Mouse (Mus musculus): Measurements from ENCODE around the gene Cyth4. TPM values are rescaled to one million over a fixed set of nuclear protein-coding genes. Genes with fewer than 3 reads are reported as not detected.

The Cyth4 gene
- polyA plus RNA-seq (2012; rRNA removed), result 14.0 and 15.7 TPM in 2 replicates

DNA sequence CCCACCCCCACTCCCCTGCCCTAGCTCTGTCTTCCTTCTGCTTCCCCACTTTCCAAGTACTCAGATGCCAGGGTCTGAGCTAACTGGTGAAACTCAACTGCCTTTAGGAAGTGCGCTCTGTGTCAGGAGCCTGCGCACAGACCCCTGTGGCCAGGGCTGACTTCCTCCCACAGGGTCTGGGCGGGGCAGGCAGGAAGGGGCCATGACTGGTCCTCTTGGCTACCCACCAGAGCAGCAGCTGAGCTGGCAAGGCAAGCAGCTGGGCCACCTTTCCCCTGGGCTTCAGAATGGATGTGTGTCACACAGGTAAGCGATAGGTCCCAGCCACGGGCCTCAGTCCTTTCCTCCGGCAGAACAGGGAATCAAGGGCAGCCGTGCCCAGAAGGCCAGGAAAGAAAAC lies at the start of gene Cyth4:
Gene Cyth4, plus strand, starts transcription at position 134 of the 400 bp plus-strand sequence.
- H3K4me3 ChIP-seq (ENCODE audit: insufficient read depth, low read length), result no peak within 1 kb of the TSS; the same call in 1 of the 2 replicates
- H3K27ac ChIP-seq (ENCODE audit: insufficient read depth, low read length), result no peak within 1 kb of the TSS
- no peak for TF ChIP-seq POLR2A (IDR thresholded peaks at IDR 0.05; ENCODE audit: extremely low read depth, insufficient read depth, low read length)
- no peak for TF ChIP-seq CTCF (IDR thresholded peaks at IDR 0.05; ENCODE audit: extremely low read depth, insufficient read depth, low read length)
- H3K4me1 ChIP-seq (ENCODE audit: control insufficient read depth, insufficient read depth, low read length), result no peaks in the 10 kb centered on the region

DNA sequence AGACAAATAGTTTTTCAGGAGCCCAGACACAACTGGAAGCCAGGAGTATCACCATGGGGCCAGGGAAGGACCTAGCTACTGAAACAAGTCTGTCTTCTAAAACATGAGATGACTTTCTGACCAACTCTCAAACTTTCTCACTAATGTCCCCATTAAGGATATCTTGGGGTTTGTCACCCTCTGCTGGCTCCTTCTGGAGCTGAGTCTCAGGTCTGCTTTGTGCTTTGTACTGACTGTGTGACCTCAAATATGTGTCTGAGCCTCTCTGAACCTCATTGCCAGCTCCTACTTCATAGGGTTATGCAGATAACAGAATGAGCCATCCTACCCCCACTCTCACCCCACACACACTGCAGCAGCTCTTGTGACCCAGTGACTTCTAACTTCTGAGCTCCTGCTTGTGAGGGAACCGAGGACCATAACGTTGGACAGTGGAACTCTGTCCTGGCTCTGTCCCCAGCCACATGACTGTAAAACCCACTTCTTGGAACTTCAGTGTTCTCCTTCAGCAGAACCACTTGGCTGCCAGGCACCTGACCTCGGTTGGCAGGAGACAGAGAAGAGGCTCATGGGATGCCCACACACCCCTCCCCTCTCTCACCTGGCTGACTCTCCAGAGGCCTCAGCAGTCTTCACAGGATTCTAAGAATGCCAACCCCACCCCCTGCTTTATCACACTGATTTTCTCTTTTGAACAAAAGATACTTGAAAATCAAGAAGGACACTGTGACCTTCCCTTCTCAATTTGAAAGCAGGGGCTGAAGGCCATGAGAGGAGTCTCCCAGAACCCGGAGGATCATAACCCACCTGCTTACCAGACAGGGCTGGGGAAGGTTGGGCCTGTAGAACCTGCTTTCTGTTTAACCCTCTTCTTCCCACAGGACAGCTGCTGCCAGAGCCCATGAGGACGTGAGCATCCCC lies 49.2 kb upstream of the Cyth4 start:
- Histone ChIP-seq H3K4me3 (ENCODE audit: insufficient read depth, low read length) (no peak overlapping the region), H3K27ac (ENCODE audit: insufficient read depth, low read length) (no peak overlapping the region)

DNA sequence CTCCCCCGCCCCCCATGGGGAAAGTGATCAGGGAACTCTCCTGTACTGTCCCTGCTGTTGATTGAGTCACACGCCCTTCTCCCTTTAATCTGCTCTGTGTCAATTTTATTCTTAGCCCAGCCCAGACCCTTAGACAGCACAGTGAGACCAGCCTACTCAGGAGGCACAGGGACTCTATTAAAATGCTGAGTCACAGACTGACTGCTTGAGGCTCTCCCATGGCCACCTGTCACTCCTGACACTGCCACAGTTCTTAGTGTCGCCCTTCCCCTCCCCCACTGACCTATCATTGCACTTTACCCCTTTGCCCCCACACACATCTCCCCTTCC lies 48.5 kb upstream of the Cyth4 start:
- Histone ChIP-seq H3K4me3 (ENCODE audit: insufficient read depth, low read length) (no peak overlapping the region), H3K27ac (ENCODE audit: insufficient read depth, low read length) (no peak overlapping the region), H3K4me1 (ENCODE audit: control insufficient read depth, insufficient read depth, low read length) (peaks cover 3% of the 10 kb centered on the region)
- no peak for TF ChIP-seq POLR2A (IDR thresholded peaks at IDR 0.05; ENCODE audit: extremely low read depth, insufficient read depth, low read length)

More for the DNA sequence above, 49.2 kb upstream of the Cyth4 start:
- TF ChIP-seq CTCF (IDR thresholded peaks at IDR 0.05; ENCODE audit: extremely low read depth, insufficient read depth, low read length), result peak; percentile 66
- TF ChIP-seq POLR2A (IDR thresholded peaks at IDR 0.05; ENCODE audit: extremely low read depth, insufficient read depth, low read length), result no peak
- H3K4me1 ChIP-seq (ENCODE audit: control insufficient read depth, insufficient read depth, low read length), result peaks cover 3% of the 10 kb centered on the region

GRCm38 (mm10) chr15:78548711-78549110 lies 48.1 kb upstream of the Cyth4 start:
- Histone ChIP-seq H3K4me3 (ENCODE audit: insufficient read depth, low read length) (no peak overlapping the region), H3K4me1 (ENCODE audit: control insufficient read depth, insufficient read depth, low read length) (peaks cover 3% of the 10 kb centered on the region), H3K27ac (ENCODE audit: insufficient read depth, low read length) (no peak overlapping the region)
- TF ChIP-seq CTCF (IDR thresholded peaks at IDR 0.05; ENCODE audit: extremely low read depth, insufficient read depth, low read length), result no peak
- TF ChIP-seq POLR2A (IDR thresholded peaks at IDR 0.05; ENCODE audit: extremely low read depth, insufficient read depth, low read length), result no peak

- Histone ChIP-seq H3K27ac (ENCODE audit: insufficient read depth, low read length) (no peak overlapping the region), H3K4me3 (ENCODE audit: insufficient read depth, low read length) (no peak overlapping the region)
Measured at GRCm38 (mm10) chr15:78549189-78549734, 47.6 kb upstream of the Cyth4 start.

DNA sequence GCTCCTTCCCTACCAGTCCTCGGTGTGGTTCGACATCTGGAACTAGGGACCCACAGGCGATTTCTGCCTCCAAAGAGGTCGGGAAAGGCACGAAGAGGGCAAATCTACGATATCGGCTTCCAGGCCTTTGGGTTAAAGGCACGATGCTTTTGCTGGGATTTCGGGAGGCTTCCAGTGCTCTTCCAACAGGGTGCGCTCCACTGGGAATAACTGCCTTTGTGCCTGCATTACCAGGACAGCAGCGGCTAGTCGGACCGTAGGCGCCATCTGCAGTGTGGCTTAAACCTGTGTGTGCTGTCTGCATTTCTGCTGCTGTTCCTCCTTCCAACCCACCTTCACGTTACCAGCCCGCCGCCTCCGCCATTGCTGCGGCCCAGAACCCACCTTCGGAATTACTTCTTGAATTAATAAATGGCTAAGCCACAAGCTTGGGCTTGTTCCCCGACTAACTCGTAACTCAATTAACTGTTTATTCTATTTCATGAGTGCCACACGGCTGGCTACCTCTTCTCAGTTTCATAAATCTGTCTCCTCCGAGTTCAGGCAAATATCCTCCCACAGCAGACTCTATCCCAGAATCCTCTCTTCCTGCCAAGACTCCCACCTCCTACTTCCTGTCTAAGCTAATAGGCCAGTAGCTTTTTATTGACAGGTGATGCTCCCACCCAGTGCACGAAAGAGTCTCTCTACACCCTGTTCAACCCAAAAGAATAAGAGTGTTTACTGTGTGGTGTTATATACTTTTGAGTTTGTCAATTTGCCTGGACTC lies 42.1 kb upstream of the Cyth4 start:
- peak overlapping the region; percentile 6; the same call in 1 of the 2 replicates for H3K4me3 ChIP-seq (ENCODE audit: insufficient read depth, low read length)
- TF ChIP-seq POLR2A (IDR thresholded peaks at IDR 0.05; ENCODE audit: extremely low read depth, insufficient read depth, low read length) (no peak), CTCF (IDR thresholded peaks at IDR 0.05; ENCODE audit: extremely low read depth, insufficient read depth, low read length) (no peak)
- H3K27ac ChIP-seq (ENCODE audit: insufficient read depth, low read length), result no peak overlapping the region
- no peaks in the 10 kb centered on the region for H3K4me1 ChIP-seq (ENCODE audit: control insufficient read depth, insufficient read depth, low read length)

More at GRCm38 (mm10) chr15:78549189-78549734, 47.6 kb upstream of the Cyth4 start:
- TF ChIP-seq CTCF (IDR thresholded peaks at IDR 0.05; ENCODE audit: extremely low read depth, insufficient read depth, low read length) (no peak), POLR2A (IDR thresholded peaks at IDR 0.05; ENCODE audit: extremely low read depth, insufficient read depth, low read length) (no peak)
- H3K4me1 ChIP-seq (ENCODE audit: control insufficient read depth, insufficient read depth, low read length), result peaks cover 3% of the 10 kb centered on the region

- TF ChIP-seq POLR2A (IDR thresholded peaks at IDR 0.05; ENCODE audit: extremely low read depth, insufficient read depth, low read length) (no peak), CTCF (IDR thresholded peaks at IDR 0.05; ENCODE audit: extremely low read depth, insufficient read depth, low read length) (no peak)
- no peak overlapping the region for H3K27ac ChIP-seq (ENCODE audit: insufficient read depth, low read length)
- no peak overlapping the region for H3K4me3 ChIP-seq (ENCODE audit: insufficient read depth, low read length)
- no peaks in the 10 kb centered on the region for H3K4me1 ChIP-seq (ENCODE audit: control insufficient read depth, insufficient read depth, low read length)
Measured at GRCm38 (mm10) chr15:78557693-78558535, 38.9 kb upstream of the Cyth4 start.

DNA sequence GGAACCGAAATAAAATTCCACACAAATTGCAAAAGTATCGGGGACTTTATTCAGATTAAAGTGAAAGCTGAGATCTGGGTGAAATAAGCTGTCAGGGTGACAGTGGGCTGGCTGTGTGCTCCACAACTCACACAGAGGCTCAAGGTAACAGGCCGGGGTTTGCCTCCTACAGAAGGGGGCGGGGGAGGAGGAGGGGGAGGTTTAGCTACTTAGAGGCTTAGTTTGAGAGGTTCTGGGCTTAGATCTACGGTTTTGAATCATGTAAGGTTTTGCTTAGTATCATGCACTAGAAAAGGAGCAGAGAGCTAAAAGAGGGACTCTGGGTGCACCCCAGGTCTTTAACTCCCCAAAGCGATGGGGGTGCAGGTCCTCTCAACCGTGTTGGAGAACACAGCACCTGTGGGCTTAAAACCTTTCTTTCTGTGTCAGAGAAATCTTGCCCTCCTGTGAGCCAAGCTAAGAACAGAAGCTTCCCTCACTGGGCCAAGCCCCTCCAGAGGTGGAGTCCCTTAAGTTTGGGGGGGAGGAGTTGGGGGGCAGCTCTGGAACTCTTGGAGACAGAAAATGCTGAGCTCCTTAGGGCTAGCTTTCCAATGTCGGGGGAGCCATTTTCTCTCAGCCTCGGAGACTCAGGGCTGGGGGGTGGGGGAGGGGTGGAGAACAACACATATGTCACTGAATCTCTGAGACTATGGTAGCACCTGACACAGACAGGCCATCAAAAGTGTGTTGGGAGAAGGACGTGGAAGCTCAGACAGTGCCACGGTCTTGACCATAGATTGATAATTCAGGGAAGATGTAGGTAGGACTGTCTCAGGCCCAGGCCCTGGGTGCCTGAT lies 37.5 kb upstream of the Cyth4 start:
- Histone ChIP-seq H3K4me3 (ENCODE audit: insufficient read depth, low read length) (no peak overlapping the region), H3K4me1 (ENCODE audit: control insufficient read depth, insufficient read depth, low read length) (no peaks in the 10 kb centered on the region), H3K27ac (ENCODE audit: insufficient read depth, low read length) (no peak overlapping the region)
- TF ChIP-seq POLR2A (IDR thresholded peaks at IDR 0.05; ENCODE audit: extremely low read depth, insufficient read depth, low read length) (no peak), CTCF (IDR thresholded peaks at IDR 0.05; ENCODE audit: extremely low read depth, insufficient read depth, low read length) (no peak)

Measured in cortical plate, adult 2 months (tissue).